Mouse (Mus musculus) left cerebral cortex, adult 9 months (tissue): Measurements from ENCODE around the gene Scaf4.
"Not testable (repeated sequence)": the region's sequence is repeated elsewhere in the genome, so short reads cannot be mapped to it uniquely, and the experiment has no call there.

Source experiments
- DNase-seq, 2 experiments: peaks; one replicate each; pipeline ENCODE4 v3.0.0; 2022; ENCODE audit warnings: low spot score in 2 of 2

Scaf4 gene

DNA sequence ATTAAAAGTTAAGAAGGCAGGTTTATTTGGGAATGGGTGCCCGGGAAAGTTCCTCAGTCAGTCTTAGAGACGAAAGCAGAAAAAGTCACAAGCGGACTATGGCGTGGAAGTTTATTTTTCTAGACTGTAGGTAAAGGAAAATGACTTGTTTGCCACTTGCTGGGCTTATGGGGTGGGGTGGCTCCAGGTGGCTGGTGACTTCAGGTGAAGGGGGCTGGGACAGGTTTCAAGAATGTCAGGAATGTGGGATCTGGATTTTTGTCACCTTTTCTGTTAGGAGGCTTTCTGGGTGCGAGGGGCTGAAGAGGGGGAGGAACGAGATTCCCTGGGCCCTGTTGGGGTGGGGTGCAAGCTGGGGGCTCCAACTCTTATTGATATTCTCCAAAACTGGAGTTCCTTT is 7.4 kb upstream of the Scaf4 start:
- no peak for DNase-seq

DNA sequence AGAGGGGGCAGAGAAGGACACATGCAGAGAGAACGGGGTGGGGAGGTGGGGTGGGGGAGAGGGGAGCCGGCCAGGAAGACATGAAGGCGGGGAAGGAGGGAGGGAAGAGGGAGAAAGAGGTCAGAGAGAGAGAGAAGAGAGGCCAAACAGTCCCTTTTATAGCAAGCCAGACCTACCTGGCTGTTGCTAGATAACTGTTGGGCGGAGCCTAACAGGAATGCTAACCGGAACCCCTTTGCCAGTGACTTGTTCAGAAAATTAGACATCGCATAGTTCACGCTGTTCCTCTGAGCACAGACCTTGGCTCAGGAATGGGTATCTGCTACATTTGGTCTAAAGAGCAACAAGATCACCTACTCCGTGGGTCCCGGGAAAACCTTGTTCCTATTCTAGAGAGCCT is 6.7 kb upstream of the Scaf4 start:
- DNase-seq = no peak

DNA sequence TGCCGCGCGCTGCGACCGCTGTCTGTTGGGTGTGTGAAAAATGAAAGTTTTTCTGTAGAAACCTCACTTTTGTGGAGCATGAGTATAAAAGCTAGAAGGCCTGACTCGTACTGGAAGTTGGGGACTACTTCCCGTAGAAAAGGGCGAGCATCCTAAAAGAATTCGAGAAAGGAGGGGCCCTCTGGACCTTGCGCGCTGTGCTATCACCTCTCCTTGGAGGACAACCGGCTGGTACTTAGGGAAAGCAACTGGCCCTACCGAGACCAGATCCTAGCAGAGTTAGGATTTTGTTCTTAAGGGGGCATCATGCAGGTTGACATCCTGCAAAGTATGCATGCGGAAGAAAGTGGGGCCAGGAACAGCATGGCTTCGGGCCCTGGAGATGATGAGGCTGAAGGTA is 613 bp upstream of the Scaf4 start:
- DNase-seq = no peak

DNA sequence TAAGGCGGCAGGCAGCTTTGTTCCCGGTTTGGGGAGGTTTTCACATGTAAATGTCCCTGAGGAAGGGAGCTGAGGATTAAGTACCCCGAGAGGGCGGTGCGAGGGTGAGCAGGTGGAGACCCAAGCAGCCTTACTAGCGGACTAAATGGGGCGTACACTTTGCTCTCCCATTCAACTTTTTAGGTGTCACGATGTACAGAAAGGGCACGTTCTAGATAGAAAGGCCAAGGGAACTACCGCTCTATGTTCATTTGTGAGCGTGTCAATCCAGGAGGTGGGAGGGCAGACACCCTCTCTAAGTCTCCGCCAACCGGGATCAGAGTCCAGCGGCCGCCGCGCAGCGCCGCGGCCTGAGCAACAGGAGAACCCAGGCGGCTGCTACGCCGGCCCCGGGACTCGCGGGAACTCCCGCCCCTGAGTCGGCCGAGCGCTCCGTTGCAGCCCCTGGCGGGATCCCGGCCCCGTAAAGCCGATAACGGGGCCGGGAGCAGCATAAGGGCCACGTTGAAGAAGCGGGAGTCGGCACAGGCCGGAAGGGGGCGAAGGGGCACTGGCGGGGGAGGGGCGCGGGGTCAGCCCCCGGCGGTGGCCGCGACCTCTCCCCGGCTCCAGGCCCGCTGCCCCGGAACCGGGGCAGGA is 918 bp downstream of the Scaf4 start:
- no peak for DNase-seq

DNA sequence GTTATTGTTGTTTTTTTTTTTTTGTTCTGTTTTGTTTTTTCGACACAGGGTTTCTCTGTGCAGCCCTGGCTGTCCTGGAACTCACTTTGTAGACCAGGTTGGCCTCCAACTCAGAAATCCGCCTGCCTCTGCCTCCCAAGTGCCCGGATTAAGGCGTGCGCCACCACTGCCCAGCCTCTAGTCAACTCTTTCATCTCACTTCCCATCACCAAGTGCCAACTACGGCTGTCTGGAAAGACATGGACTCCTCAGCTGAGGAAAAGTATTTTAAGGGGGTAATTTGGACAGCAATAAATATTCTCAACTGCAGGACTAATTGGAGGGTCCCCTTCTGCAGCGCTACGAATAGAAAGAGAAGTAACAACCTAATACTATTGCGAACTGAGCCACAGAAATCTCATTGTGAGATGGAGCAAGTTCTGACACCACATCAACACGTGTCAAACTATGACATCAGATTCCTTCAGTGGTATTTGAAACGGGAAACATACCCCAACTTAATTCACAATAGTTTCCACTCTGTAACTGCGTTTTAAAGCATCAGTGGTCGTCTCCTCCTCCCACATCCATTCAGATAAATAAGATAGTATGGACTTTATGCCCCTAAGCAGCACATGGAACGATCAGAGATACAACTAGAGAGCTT is 1.6 kb downstream of the Scaf4 start:
- DNase-seq = no peak

DNA sequence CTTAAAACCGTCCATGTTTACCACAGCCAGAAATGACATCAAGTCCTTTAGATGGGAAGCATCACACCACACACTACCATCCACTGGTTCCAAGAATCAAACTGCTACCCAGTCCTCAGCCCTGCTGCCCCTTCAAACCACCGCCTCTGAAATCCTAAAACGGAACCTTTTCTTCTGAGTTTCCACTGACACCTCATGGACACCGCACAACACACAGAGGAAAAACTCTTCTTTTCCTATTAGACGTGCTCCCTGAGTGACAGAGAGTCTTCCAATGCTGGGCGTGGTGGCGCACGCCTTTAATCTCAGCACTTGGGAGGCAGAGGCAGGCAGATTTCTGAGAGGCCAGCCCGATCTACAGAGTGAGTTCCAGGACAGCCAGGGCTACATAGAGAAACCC is 2.9 kb downstream of the Scaf4 start:
- no peak for DNase-seq

DNA sequence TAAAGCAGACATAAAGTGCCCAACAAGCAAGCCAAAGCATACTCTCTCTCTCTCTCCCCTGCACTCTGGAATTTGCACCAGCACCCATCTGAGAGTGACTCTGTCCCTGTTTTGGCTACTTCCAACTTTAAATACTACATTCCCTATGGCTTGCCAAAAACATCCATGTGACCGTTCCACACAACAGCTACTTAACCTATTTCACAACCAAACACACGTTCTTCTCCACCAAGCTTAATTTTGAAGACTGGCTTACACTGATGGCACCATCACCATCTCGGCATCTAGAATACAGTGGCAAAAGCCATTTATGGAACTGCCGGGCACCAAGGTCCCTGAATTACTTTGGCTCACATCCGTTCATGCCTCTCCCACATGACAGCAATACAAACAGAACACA is 3.3 kb downstream of the Scaf4 start:
- DNase-seq = no peak

DNA sequence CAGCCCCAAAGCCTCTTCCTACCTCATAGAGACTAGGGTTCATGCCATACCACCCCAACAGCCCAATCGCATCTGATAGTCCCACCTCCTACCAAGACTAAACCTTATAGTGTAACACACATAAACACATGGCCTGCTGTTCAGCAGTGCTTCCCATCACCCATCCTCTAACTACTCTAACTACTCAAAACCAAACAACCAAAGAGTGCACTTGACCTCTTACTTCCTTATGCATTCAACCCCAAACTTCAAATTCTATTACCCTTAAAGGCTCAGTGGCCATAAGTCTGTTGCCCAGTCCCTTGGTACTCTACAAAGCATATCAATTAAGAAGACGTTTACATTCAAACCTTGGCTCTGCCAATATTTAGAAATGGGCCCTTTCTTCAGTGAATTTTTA is 3.8 kb downstream of the Scaf4 start:
- DNase-seq = no peak

DNA sequence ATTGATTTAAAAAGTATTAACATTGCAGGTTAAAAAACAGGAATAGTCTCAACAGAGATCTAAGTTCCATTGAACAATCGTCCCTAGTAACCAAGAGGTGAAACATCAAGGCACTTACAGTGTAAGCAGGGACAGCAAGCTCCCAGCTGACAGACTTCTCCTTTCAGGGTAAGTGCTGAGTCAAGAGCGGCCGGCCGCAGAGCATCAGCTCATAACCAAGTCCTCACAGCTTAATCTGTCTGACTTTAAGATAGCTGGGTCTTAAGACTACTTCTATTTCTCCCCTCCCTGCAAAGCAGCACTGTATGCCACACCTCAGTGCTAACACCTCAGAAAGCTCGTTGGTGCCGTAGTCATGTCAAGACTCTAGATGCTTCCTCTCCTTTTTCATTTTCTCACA is 5.2 kb downstream of the Scaf4 start:
- DNase-seq = no peak

DNA sequence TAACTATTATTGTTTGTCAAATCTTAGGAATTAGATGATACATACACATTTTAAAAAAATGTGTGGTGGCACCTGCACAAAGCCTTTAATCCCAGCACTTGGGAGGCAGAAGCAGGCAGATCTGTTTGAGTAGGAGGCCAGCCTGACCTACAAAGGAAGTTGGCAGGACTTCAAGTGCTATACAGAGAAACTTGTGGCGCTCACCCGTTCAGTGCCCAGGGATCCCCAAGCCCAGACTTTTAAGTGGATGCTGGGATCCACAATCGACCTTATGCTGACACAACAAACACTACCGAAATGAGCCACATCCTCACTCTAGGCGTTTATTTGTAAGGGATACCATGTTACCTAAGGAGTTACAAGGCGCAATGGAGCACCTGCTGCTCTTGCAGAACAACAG is 8.8 kb downstream of the Scaf4 start:
- no peak for DNase-seq

DNA sequence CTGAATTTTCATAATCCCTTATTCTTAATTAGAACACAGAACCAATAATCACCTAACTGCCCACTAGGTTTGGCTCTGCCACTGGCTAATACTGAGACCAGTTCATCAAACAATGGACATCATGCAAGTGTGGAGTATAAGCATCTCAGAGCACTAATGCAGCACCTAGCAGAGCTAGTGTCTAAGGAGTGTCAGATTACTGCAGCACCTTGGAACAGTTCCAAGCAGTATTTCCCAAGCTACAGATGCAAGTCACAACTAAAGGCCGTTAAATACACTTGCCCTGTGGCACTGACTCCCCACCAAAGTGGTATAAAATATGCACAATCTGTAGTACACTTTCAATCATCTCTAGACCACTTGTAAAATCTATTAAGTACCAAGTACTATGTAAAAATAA is 17.7 kb downstream of the Scaf4 start:
- DNase-seq = no peak

DNA sequence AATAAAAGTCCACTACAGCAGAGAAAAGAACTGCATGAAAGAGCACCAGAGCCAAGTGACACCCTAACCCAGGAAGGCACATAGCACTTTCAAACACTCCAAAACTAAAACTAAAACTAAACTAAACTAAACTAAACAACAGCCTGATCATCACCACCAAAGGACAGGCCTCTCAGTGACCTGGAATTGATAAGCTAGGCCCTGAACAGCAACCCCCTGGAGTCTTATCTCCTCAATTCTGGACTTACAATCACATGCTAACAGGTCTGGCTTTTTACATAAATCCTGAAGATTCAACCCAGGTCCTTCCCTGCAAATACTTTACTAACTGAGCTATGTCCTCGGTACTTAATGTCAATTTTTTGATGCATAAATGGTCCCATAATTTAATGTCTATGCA is 19.2 kb downstream of the Scaf4 start:
- no peak for DNase-seq

DNA sequence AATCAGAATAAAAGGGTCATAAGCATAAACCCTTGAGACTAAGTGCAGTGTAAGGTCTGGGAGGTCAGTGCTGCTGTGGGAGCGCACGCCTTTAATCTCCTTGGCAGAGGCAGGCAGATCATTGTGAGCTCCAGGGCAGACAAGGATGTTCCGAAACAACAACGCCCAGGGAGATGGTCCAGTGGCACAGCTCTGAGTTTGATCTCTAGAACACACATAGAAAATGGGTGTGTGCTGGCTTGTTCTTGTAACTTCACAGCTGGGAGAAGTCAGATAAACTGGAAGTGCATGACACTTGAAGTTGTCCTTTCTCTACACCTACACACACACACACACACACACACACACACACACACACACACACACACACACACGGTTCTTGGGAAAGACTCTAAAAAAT is 20.3 kb downstream of the Scaf4 start:
- no peak for DNase-seq

DNA sequence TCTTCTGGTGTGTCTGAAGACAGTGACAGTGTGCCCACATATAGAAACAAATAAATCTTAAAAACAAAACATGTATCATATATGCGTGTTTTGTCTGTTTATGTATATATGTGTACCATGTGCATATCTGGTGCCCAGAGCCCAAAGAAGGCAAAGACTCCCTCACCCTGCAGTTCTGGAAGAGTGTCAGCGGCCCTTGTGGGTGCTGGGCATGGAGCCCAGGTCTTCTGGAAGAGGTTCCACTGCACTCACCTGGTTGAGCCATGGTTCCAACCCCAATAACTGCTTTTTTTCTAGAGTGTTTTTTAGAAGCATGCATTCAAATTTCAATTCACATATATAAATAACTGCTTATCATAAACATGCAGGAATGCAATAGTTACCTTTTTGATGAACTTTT is 22.5 kb downstream of the Scaf4 start:
- no peak for DNase-seq

DNA sequence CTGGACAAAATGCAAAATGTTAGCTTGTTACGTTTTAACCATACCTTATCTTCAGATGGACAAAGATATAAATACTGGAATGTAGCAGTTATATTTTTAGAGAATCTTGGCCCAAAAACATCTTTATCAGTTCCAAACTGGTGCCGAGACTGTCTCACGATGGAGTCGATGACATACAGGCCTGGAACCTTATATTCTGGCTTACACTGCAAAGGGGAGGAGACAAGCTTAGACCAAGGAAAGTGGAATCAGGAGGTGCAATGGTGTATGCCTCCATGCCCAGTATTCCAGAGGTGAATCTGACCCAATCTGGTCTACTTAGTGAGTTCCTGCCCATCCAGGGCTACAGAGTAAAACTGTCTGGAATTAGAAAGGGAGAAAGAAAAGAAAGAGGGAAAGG is 24.2 kb downstream of the Scaf4 start:
- no peak for DNase-seq

DNA sequence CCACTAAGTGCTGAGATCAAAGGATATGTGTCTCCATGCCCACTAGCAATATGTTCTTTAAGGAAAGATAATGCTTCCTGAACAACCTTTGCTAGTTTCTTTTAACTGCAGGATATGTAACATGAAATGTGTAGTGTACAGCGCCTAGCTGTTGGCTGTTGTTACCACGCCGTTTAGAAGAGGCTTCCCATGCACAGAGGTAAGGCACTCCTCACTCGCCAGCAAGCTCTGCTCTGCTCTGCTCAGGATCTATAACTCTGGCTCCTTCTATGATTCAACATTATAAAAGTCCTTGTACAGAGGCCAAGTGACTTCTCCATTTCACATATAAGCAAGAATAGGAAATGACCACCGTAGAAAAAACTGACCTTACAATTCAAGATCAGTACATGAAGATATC is 24.7 kb downstream of the Scaf4 start:
- no peak for DNase-seq

DNA sequence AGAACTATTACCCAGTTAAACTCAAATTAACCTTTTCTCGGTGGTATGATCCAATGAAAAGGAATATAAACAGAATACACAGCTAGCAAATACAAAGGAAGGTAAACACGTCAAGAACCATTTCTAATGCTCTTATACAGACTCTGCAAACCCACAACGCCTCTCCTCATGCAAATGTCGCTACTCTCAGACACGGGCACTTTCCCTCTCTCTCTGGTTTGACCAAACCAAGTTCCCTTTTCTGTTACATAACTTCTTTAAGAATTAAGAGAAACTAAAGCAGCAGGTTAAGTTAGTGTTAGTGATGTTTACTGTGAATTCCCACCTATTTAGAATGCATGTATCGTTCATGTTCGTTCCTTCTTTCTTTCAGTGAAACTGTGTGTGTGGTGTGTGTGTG is 25.4 kb downstream of the Scaf4 start:
- DNase-seq = no peak

DNA sequence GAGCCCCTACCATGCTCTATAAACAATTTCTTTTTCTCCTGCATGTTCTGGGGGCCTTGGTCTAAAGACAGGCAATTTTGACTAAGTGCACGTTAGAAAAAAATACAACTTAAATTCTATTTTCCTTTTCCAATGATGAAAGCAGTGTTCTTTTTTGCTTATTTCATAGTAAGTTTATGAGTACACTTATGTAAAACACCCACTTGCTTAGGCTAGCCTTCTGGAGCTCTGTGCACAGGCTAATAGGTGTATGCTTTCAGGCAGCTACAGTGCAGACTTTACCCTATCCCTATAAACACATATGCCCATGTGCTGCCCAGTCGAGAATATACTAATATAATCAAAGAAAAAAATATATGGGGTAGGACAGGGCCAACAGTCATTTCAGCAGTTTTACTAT is 31.8 kb downstream of the Scaf4 start:
- DNase-seq = no peak

DNA sequence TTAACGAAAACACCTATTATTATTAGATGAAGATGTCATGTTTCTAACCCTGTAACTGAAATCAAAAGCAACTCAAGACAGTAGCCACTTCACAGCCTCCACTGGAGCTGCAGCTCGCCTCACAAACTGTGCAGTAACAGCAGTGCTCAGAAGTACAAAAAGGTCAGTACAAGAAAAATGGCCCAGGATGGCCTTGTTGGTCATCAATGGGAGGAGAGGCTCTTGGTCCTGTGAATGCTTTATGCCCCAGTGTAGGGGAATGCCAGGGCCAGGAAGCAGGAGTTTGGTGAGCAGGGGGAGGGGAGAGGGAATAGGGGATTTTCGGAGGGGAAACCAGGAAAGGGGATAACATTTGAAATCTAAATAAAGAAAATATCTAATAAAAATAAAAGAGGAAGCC is 33.0 kb downstream of the Scaf4 start:
- DNase-seq = not testable (repeated sequence)

DNA sequence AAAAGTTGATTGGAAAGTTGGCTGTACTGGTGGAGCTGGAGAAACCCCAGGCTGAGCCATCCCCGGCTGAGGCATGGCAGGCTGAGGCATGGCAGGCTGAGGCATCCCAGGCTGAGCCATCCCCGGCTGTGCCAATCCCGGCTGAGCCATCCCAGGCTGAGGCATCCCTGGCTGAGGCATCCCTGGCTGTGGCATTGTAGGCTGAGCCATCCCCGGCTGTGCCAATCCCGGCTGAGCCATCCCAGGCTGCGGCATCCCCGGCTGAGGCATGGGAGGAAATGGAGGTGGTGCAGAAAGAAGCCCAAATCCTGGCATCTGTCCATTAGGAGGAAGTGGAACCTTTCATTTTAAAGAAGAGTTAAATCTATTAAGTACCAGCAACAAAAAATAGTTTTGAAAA is 34.2 kb downstream of the Scaf4 start:
- no peak for DNase-seq

DNA sequence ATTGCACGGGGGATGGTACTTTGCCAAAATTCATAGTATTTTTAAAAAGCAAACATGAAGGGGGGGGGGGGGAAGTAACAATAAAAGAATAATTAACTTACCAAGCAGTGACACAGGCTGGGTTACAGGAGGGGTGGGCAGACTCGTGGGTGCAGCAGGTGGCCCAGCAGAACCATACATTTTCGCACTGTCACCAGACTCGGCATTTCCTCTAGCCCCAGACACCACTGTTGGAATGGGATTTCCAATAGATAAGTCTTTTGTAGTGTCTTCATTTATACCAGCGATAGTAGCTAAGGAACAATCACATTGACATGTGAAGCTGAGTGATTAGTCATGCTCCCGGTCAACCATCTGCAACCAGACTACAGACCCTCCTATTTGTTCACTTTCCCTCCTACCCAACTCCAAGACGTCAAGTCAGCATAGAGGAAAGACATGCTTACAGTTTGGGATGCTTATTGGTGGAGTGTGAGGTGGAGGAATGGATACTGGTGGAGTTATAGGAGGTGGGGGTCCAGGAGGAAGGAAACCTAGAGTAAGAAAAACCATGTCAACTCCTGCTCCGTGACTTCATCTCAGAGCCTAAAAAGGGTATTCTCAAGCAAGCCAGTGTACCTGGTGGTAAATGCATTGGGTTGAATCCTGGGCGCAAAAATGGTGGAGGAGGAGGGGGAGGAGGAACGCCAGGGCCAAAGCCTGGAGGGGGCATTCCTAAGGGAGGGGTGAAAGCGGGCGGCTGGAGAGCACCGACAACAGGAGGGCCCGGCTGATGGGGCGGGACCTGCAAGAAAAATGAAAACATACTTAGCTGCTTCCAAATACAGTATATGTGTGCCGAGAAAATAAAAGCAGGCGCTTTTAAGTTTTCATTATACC is 41.6 kb downstream of the Scaf4 start:
- no peak for DNase-seq

DNA sequence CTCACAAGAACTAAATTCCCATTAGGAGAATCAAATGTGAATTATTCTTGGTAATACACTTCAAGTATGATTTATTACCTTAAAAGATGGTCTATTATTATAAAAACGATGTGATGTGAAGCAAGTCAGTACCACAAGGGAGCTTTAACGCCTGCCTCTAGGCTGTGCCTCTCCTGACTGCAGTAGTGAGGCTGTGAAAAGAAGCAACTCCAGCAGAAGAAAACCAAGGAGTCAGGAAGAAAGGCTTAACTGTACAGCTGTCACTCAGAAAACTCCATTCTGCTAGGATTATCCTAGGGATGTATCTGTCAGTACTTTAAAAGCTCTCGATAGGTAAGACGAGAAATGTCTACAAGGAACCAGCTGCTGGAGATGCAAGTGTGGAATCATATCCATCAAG is 42.4 kb downstream of the Scaf4 start:
- no peak for DNase-seq

DNA sequence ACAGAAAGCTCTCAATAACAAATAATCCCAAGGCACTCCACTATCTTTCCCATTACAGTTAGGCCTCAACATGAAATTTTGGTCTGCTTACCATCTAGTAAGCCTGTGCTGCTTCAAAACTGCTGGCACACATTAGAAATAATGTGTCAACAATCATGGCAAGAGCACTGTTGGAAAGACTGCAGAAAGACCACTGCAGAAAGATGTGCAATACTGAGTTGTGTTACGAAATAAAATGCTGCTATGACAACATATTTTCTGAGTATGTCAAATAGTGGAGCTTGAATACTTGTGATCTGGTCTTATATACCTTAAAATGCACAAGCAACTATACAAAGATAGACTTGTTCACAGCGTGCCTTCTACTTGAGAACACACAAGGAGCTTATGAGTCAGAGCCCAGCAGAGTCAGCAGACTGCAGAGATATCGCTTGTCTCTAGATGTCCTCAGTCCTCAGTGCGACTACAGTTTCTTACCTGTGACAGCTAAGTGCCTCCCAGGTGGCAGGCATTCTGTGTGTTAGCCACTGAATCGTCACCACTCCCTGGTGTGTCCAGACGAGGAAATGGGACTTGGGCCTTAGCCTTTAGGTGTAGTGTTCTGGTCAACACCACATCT is 45.1 kb downstream of the Scaf4 start:
- no peak for DNase-seq
